Mouse (Mus musculus) forebrain, embryonic 16.5 days (tissue): ENCODE data around the gene Ywhag. TPM values are rescaled to one million over a fixed set of nuclear protein-coding genes. Genes with fewer than 3 reads are reported as not detected.

Experiments used
- ATAC-seq: fragments of 200-750 bp; cut with Nextera tagmentation; 2 replicates; pipeline ENCODE4 v1.8.0; 2017; ENCODE audit warnings: mild to moderate bottlenecking, moderate library complexity
- H3K27ac ChIP-seq: fragments of 300-500 bp; sonication (generic); 2 replicates; pipeline ENCODE4 v1.5.1; 2014; ENCODE audit warnings: low read length, control low read depth
- H3K27me3 ChIP-seq: fragments of 300-500 bp; sonication (generic); replicated peaks from 2 replicates; pipeline ENCODE4 v1.6.1; 2014; ENCODE audit warnings: low read length; ENCODE audit not compliant: control insufficient read depth, insufficient read depth
- H3K36me3 ChIP-seq: fragments of 300-500 bp; sonication (generic); 2 replicates; pipeline ENCODE4 v1.6.1; 2014; ENCODE audit not compliant: control insufficient read depth, insufficient read depth
- H3K4me1 ChIP-seq: fragments of 300-500 bp; sonication (generic); replicated peaks from 2 replicates; pipeline ENCODE4 v1.6.1; 2014; ENCODE audit warnings: low read length; ENCODE audit not compliant: control insufficient read depth, insufficient read depth
- H3K4me2 ChIP-seq: fragments of 300-500 bp; sonication (generic); 2 replicates; pipeline ENCODE4 v1.6.1; 2014; ENCODE audit warnings: mild to moderate bottlenecking, low read length, control low read depth
- H3K4me3 ChIP-seq: fragments of 300-500 bp; sonication (generic); replicated peaks from 2 replicates; pipeline ENCODE4 v1.5.1; 2014; ENCODE audit warnings: mild to moderate bottlenecking, low read length, control low read depth
- H3K9ac ChIP-seq: fragments of 300-500 bp; sonication (generic); replicated peaks from 2 replicates; pipeline ENCODE4 v1.6.1; 2014; ENCODE audit warnings: low read depth, low read length, control low read depth
- H3K9me3 ChIP-seq: fragments of 300-500 bp; sonication (generic); 2 replicates; pipeline ENCODE4 v1.6.1; 2016; ENCODE audit warnings: low read length; ENCODE audit not compliant: control insufficient read depth
- WGBS: fragments of 180-500 bp; shearing (Covaris S2); extraction: QIAGEN DNeasy Blood & Tissue Kit; methylation state at CpG from one replicate; pipeline ENCODE4 v1.1.7; 2014; 5-methylcytosine and 5-hydroxymethylcytosine counted together
- polyA plus RNA-seq: library from polyadenylated mRNA; unstranded; fragments of >200 nt; fragmentation: Nextera tagmentation; extraction: Ambion mirVana; gene quantifications from 2 replicates; pipeline ENCODE4 v1.2.1, GENCODE M21; 2015

Ywhag gene
- 870 and 902 TPM in 2 replicates for polyA plus RNA-seq

GRCm38 (mm10) chr5:135934481-135935175 is at the start of gene Ywhag:
Ywhag (minus strand) TSS chr5:135934616.
- no peaks in the 10 kb centered on the region for H3K27me3 ChIP-seq
- H3K36me3 ChIP-seq: peaks cover 6% of the 10 kb centered on the region
- peak within 1 kb of the TSS; percentile 88 for H3K4me3 ChIP-seq
- H3K4me1 ChIP-seq: peaks cover 34% of the 10 kb centered on the region
- peak within 1 kb of the TSS; percentile 51 for H3K4me2 ChIP-seq
- ATAC-seq: peak; percentile 96
- peak within 1 kb of the TSS; percentile 98 for H3K27ac ChIP-seq
- H3K9ac ChIP-seq: peak within 1 kb of the TSS; percentile 93
- under 1% methylated on average over 48 of the region's 48 CpGs for WGBS
- no peaks in the 10 kb centered on the region for H3K9me3 ChIP-seq

GRCm38 (mm10) chr5:135982398-135982797 is 48.0 kb upstream of the Ywhag start:
- WGBS: 37% methylated on average over 6 of the region's 6 CpGs
- Histone ChIP-seq H3K27ac (no peak overlapping the region), H3K9me3 (no peaks in the 10 kb centered on the region), H3K27me3 (no peaks in the 10 kb centered on the region), H3K4me3 (no peak overlapping the region), H3K4me1 (0 out of 2 replicates have a peak, but pooled peaks cover 2% of the 10 kb centered on the region), H3K4me2 (no peak overlapping the region), H3K36me3 (no peaks in the 10 kb centered on the region), H3K9ac (no peak overlapping the region)
- ATAC-seq: no peak

GRCm38 (mm10) chr5:135979904-135980303 is 45.5 kb upstream of the Ywhag start, which contains the start of gene Zp3:
Zp3 (plus strand) TSS chr5:135980099.
- Histone ChIP-seq H3K36me3 (no peaks in the 10 kb centered on the region), H3K4me1 (no peaks in the 10 kb centered on the region), H3K4me3 (no peak within 1 kb of the TSS), H3K27me3 (no peaks in the 10 kb centered on the region), H3K9me3 (no peaks in the 10 kb centered on the region), H3K4me2 (no peak within 1 kb of the TSS), H3K9ac (no peak within 1 kb of the TSS), H3K27ac (no peak within 1 kb of the TSS)
- ATAC-seq: no peak
- 74% methylated on average over 8 of the region's 8 CpGs for WGBS

DNA sequence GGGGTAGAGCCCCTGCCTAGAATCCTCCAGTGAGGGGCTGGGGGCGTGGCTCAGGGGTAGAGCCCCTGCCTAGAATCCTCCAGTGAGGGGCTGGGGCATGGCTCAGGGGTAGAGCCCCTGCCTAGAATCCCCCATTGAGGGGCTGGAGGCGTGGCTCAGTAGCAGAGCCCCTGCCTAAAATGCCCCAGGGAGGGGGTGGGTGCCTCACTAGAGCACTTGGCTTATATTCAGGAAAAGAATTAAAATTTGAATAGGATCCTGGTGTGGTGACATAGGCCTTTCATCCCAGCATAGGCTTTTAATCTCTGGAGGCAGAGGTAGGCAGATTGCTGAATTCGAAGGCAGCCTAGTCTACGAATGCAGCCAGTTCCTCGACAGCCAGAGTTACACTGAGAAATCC is 45.0 kb upstream of the Ywhag start:
- no peak for ATAC-seq
- Histone ChIP-seq H3K27ac (no peak overlapping the region), H3K9ac (no peak overlapping the region), H3K27me3 (no peaks in the 10 kb centered on the region), H3K4me2 (no peak overlapping the region), H3K36me3 (no peaks in the 10 kb centered on the region), H3K9me3 (no peaks in the 10 kb centered on the region), H3K4me3 (no peak overlapping the region), H3K4me1 (no peaks in the 10 kb centered on the region)
- WGBS: 70% methylated on average over 5 of the region's 5 CpGs

GRCm38 (mm10) chr5:135975893-135976668 is 41.7 kb upstream of the Ywhag start:
- H3K36me3 ChIP-seq: no peaks in the 10 kb centered on the region
- no peak overlapping the region for H3K4me2 ChIP-seq
- ATAC-seq: no peak
- no peak overlapping the region for H3K27ac ChIP-seq
- 93% methylated on average over 8 of the region's 8 CpGs for WGBS
- H3K4me3 ChIP-seq: no peak overlapping the region
- no peaks in the 10 kb centered on the region for H3K9me3 ChIP-seq
- H3K4me1 ChIP-seq: no peaks in the 10 kb centered on the region
- no peaks in the 10 kb centered on the region for H3K27me3 ChIP-seq
- H3K9ac ChIP-seq: no peak overlapping the region

- H3K9ac ChIP-seq: no peak within 1 kb of the TSS
- H3K9me3 ChIP-seq: no peaks in the 10 kb centered on the region
- H3K36me3 ChIP-seq: no peaks in the 10 kb centered on the region
- no peak within 1 kb of the TSS for H3K4me3 ChIP-seq
- H3K27me3 ChIP-seq: no peaks in the 10 kb centered on the region
- no peak for ATAC-seq
- H3K4me1 ChIP-seq: no peaks in the 10 kb centered on the region
- H3K4me2 ChIP-seq: no peak within 1 kb of the TSS
- 19% methylated on average over 8 of the region's 9 CpGs for WGBS
- H3K27ac ChIP-seq: no peak within 1 kb of the TSS
Observed at GRCm38 (mm10) chr5:135974365-135974764, 39.9 kb upstream of the Ywhag start, which contains the start of gene Ssc4d. Ssc4d (minus strand) TSS chr5:135974531.

GRCm38 (mm10) chr5:135971876-135972275 is 37.5 kb upstream of the Ywhag start:
- Histone ChIP-seq H3K36me3 (no peaks in the 10 kb centered on the region), H3K27me3 (no peaks in the 10 kb centered on the region), H3K27ac (no peak overlapping the region), H3K4me3 (no peak overlapping the region), H3K4me2 (no peak overlapping the region), H3K9ac (no peak overlapping the region), H3K4me1 (no peaks in the 10 kb centered on the region), H3K9me3 (no peaks in the 10 kb centered on the region)
- WGBS: 94% methylated on average over 7 of the region's 7 CpGs
- no peak for ATAC-seq

DNA sequence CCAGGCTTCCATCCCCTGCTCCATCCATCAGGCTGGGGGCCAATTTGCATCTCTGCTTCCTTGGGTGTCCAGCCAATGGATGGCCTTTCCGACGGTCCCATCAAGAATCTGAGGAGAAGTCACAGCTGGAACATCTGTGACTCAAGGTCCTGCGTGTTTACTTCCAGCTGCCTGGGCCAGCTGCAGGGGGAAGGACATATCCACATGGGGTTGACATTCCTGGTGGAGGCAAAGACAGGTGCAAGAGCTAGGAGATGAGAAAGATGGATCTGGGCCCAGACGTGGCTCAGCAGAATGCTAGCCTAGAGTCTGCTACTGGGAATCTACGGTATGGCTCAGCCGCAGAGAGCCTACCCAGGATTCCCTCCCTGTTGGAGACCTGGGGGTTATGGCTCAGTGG is 35.8 kb upstream of the Ywhag start:
- H3K27ac ChIP-seq: no peak overlapping the region
- WGBS: 81% methylated on average over 6 of the region's 6 CpGs
- no peaks in the 10 kb centered on the region for H3K27me3 ChIP-seq
- H3K4me2 ChIP-seq: no peak overlapping the region
- ATAC-seq: no peak
- no peaks in the 10 kb centered on the region for H3K9me3 ChIP-seq
- H3K36me3 ChIP-seq: no peaks in the 10 kb centered on the region
- H3K9ac ChIP-seq: no peak overlapping the region
- H3K4me1 ChIP-seq: peaks cover 5% of the 10 kb centered on the region; the same call in 1 of the 2 replicates
- H3K4me3 ChIP-seq: no peak overlapping the region

- Histone ChIP-seq H3K36me3 (no peaks in the 10 kb centered on the region), H3K9me3 (no peaks in the 10 kb centered on the region), H3K4me3 (no peak overlapping the region), H3K4me2 (no peak overlapping the region), H3K27ac (no peak overlapping the region), H3K9ac (no peak overlapping the region), H3K4me1 (peaks cover 6% of the 10 kb centered on the region; the same call in 1 of the 2 replicates), H3K27me3 (no peaks in the 10 kb centered on the region)
- WGBS: 59% methylated on average over 1 of the region's 1 CpGs
- ATAC-seq: no peak
Observed at GRCm38 (mm10) chr5:135968781-135969180, 34.4 kb upstream of the Ywhag start.
